Comparison of ENCODE assay signal across 22 mouse cellular contexts in the genomic region with DNA sequence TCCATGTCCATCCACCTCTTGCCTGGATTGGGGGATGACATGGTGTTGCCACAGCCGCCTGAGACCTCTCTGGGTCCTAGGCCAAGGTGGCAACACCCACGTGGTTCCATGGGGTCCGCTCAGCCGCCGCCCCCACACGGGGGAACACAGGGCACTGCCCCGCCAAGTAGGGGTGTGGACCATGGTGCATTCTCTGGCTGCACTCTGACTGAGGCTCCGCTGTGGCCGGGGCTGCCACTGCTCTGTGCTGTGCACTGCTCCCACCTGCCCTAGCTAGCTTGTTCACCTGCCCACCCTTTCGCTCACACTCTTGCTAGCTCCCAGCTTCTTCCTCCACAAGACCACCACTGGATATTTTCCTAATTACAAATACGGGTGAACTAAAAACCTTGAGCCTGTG.
"Had no signal": no experiment of that assay in that cellular context is flagged by ENCODE, and none has a peak within 500 bp of the region (broad histone marks: within the 10 kb centered on the region; RNA-seq: fewer than 3 reads in every experiment).

No protein-coding gene starts in this region.

- H3K36me3 ChIP-seq: hindbrain, embryonic 10.5 days; hindbrain, embryonic 12.5 days; intestine, embryonic 15.5 days; limb, embryonic 10.5 days; limb, embryonic 12.5 days had no signal

- H3K9me3 ChIP-seq: hindbrain, embryonic 12.5 days; intestine, embryonic 15.5 days; limb, embryonic 10.5 days; limb, embryonic 12.5 days had no signal

- H3K4me1 ChIP-seq: hindbrain, embryonic 10.5 days; hindbrain, embryonic 12.5 days; intestine, embryonic 15.5 days; limb, embryonic 10.5 days; limb, embryonic 12.5 days had no signal

- H3K4me3 ChIP-seq: gastrocnemius, adult 2 months; heart, adult 2 months; hindbrain, embryonic 10.5 days; hindbrain, embryonic 12.5 days; intestine, embryonic 15.5 days; layer of hippocampus, adult 2 months; left cerebral cortex, adult 2 months; limb, embryonic 10.5 days; limb, embryonic 12.5 days had no signal

- ATAC-seq: hindbrain, embryonic 16.5 days; inflammation-experienced regulatory T-cells, adult 6 months; intestine, embryonic 15.5 days; intestine, postnatal 0 days had no signal

- H3K27me3 ChIP-seq: hindbrain, embryonic 12.5 days; intestine, embryonic 15.5 days; limb, embryonic 12.5 days had no signal

- DNase-seq: gastrocnemius, adult 2 months; gastrocnemius, postnatal 10 days; gastrocnemius, postnatal 36 days; heart, adult 2 months; heart, postnatal 10 days; heart, postnatal 4 days; kidney, adult 18-20 months; kidney, adult 8-10 months; kidney, postnatal 10 days; kidney, postnatal 25 days; kidney, postnatal 4 days; liver had no signal
